Mouse (Mus musculus): Measurements from ENCODE around the gene Ift81.

DNA sequence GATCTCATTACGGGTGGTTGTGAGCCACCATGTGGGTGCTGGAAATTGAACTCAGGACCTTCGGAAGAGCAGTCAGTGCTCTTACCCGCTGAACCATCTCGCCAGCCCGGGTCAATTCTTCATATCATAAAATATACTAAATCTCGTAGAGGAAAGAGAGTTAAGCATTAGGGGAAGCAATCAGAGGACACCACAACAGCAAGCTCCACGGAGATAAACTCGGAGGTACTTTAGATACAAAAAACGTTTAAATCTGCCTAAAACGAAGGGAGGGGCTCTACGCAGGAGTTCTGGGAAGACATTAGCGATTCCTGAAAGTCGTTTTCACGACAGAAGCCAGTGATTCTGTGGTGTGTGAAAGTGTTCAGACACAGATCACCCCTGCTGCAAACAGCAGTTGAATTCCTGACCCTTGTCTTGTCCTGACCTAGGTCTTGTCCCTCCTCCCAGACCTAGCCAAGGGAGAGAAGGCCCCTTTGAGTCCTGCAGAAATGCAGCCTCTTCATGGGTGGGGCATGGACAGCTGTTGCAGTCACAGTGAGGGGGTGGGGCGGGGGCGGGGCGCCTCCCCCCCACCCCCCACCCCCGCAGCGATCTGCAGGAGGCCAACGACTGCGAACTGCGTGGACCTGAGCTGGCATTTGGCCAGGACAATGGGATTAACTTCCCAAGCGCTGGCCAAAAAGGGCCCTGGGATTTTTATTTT, 100.7 kb downstream of the Ift81 start:
- no peak for TF ChIP-seq CTCF (conservative IDR thresholded peaks at IDR 0.05; ENCODE audit: insufficient read depth, insufficient read length, low read depth, low read length)
- TF ChIP-seq POLR2A (IDR thresholded peaks at IDR 0.05; ENCODE audit: low read depth, low read length), result no peak

All from kidney, adult 2 months (tissue).